Mouse (Mus musculus) embryonic facial prominence, embryonic 10.5 days (tissue): ENCODE measurements around the gene Atp6v1b1. TPM values are rescaled to one million over a fixed set of nuclear protein-coding genes. Genes with fewer than 3 reads are reported as not detected.

ENCODE experiments used
- DNase-seq: peaks from one replicate; pipeline ENCODE4 v3.0.0-alpha.2; 2017; ENCODE audit warnings: low spot score
- H3K27ac ChIP-seq: fragments of 300-500 bp; sonication (generic); replicated peaks from 2 replicates; pipeline ENCODE4 v1.5.1; 2016; ENCODE audit warnings: mild to moderate bottlenecking
- H3K27me3 ChIP-seq: fragments of 300-500 bp; sonication (generic); replicated peaks from 2 replicates; pipeline ENCODE4 v1.6.1; 2016; ENCODE audit warnings: low read depth, mild to moderate bottlenecking; ENCODE audit not compliant: poor library complexity, severe bottlenecking
- H3K36me3 ChIP-seq: fragments of 300-500 bp; sonication (generic); replicated peaks from 2 replicates; pipeline ENCODE4 v1.6.1; 2016; ENCODE audit warnings: mild to moderate bottlenecking, moderate library complexity
- H3K4me1 ChIP-seq: fragments of 300-500 bp; sonication (generic); 2 replicates; pipeline ENCODE4 v1.6.1; 2016
- H3K4me3 ChIP-seq: fragments of 300-500 bp; sonication (generic); 2 replicates; pipeline ENCODE4 v1.5.1; 2016; ENCODE audit warnings: mild to moderate bottlenecking, moderate library complexity
- H3K9me3 ChIP-seq: fragments of 300-500 bp; sonication (generic); 2 replicates; pipeline ENCODE4 v1.6.1; 2016; ENCODE audit warnings: mild to moderate bottlenecking
- WGBS: fragments of 180-500 bp; shearing (Covaris S2); methylation state at CpG from one replicate; pipeline ENCODE4 v1.1.7; 2016; 5-methylcytosine and 5-hydroxymethylcytosine counted together
- polyA plus RNA-seq: library from polyadenylated mRNA; unstranded; fragments of >200 nt; fragmentation: Nextera tagmentation; extraction: Ambion mirVana; gene quantifications from 2 replicates; pipeline ENCODE4 v1.2.1, GENCODE M21; 2016

Atp6v1b1 gene
- polyA plus RNA-seq, result not detected in 2 replicates

DNA sequence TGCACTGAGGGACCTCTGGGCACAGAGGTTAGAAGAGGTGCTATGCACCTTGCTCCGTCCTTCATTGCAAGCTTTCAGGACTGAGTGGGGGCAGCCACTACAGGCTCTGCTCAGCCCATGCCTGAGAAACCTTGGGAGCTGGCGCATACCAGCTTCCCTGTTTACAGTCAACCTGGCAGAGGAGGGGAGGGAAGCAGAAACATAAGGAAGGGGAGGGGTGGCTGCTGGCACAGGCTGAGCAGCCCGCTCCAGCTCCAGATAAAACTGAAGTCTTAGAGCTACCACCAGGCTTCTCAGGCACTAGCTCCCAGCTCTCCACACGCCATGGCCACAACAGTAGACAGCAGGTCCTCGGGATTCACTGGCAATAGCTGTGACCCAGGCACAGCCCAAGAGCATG is at the start of gene Atp6v1b1:
Atp6v1b1 (plus strand) TSS at position 230 of the 400 bp plus-strand sequence.
- peaks cover 59% of the 10 kb centered on the region for H3K27me3 ChIP-seq
- no peaks in the 10 kb centered on the region for H3K9me3 ChIP-seq
- no peak within 1 kb of the TSS for H3K4me3 ChIP-seq
- H3K36me3 ChIP-seq, result no peaks in the 10 kb centered on the region
- WGBS, result 56% methylated on average over 5 of the region's 5 CpGs
- no peak within 1 kb of the TSS for H3K27ac ChIP-seq
- peaks cover 30% of the 10 kb centered on the region for H3K4me1 ChIP-seq
- no peak for DNase-seq

- H3K36me3 ChIP-seq, result no peaks in the 10 kb centered on the region
- peaks cover 8% of the 10 kb centered on the region; the same call in 1 of the 2 replicates for H3K4me1 ChIP-seq
- H3K4me3 ChIP-seq, result no peak overlapping the region
- DNase-seq, result peak; percentile 74
- H3K27me3 ChIP-seq, result peaks cover 99% of the 10 kb centered on the region
- under 1% methylated on average over 9 of the region's 9 CpGs for WGBS
- H3K9me3 ChIP-seq, result no peaks in the 10 kb centered on the region
- no peak overlapping the region for H3K27ac ChIP-seq
Observed at GRCm38 (mm10) chr6:83693835-83694234, 49.0 kb upstream of the Atp6v1b1 start.

DNA sequence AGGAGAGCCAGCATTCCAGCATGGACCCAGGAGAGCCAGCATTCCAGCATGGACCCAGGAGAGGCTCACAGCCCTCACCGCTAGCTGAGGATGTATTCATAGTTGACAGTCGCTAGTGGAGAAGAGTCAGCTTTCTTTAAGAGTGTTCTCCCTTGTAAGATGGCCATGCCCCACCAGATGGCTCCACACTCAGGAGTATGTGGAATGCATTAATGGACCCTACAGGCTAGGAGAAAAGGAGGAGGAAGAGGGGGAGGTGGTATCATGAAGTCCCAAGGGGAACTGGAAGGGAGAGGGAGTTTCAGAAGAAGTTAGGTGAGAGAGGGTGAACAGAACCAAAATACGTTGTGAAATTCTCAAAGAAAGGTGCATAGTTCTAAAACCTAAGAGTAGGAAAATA is 47.1 kb upstream of the Atp6v1b1 start:
- Histone ChIP-seq H3K9me3 (no peaks in the 10 kb centered on the region), H3K4me1 (peaks cover 8% of the 10 kb centered on the region; the same call in 1 of the 2 replicates), H3K36me3 (no peaks in the 10 kb centered on the region), H3K4me3 (no peak overlapping the region), H3K27ac (no peak overlapping the region), H3K27me3 (peaks cover 100% of the 10 kb centered on the region)
- WGBS, result 9% methylated on average over 3 of the region's 3 CpGs
- DNase-seq, result no peak

GRCm38 (mm10) chr6:83696684-83697083 is 46.1 kb upstream of the Atp6v1b1 start:
- Histone ChIP-seq H3K9me3 (no peaks in the 10 kb centered on the region), H3K4me3 (no peak overlapping the region), H3K36me3 (no peaks in the 10 kb centered on the region), H3K27me3 (peaks cover 100% of the 10 kb centered on the region), H3K27ac (no peak overlapping the region), H3K4me1 (peaks cover 4% of the 10 kb centered on the region; the same call in 1 of the 2 replicates)
- WGBS, result 3% methylated on average over 7 of the region's 7 CpGs
- DNase-seq, result no peak

- Histone ChIP-seq H3K4me3 (no peak overlapping the region), H3K36me3 (no peaks in the 10 kb centered on the region), H3K27ac (no peak overlapping the region), H3K27me3 (peaks cover 100% of the 10 kb centered on the region), H3K9me3 (no peaks in the 10 kb centered on the region), H3K4me1 (peaks cover 11% of the 10 kb centered on the region; the same call in 1 of the 2 replicates)
- WGBS, result 1% methylated on average over 8 of the region's 8 CpGs
- DNase-seq, result no peak
Observed at GRCm38 (mm10) chr6:83697932-83698331, 44.9 kb upstream of the Atp6v1b1 start.

DNA sequence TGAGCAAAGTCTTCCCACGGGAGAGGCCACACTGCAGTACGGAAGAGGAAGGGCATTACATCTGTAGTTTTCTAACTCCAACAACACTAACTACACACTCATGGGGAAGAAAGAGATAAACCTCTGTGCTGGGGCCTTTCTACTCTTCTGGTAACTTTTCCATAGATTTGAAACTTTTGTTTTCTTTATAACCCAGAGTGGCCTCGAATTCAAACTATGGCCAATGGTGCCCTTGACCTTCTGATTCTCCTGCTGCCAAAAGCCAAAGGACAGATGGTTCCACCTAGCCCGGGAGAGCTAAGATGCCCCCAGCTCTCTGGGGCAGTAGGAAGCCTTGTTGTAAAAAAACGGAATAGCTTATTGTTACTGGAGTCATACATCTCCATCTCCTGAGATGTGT is 42.8 kb upstream of the Atp6v1b1 start:
- no peaks in the 10 kb centered on the region for H3K36me3 ChIP-seq
- WGBS, result 2% methylated on average over 5 of the region's 5 CpGs

DNA sequence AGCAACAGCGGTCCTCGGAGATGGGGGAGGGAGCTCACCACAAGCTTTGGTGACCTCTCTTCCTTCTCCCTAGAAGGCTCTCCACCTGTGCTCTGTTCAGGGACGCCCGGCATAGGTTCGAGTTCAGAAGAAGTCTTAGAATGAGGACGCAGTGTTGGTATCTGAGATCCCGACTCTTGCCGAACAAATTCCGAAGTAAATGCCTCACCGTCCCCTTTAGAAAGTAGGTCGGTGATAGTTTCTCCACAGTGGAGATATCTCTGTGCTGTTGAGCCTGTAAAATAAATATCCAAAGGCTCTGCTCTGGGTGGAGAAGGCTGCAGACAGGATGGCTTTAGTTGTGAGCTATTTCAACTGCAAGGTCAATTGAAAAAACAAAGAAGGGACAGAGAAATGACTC is 41.8 kb upstream of the Atp6v1b1 start:
- WGBS, result 1% methylated on average over 11 of the region's 11 CpGs

More for the DNA sequence above, 42.8 kb upstream of the Atp6v1b1 start:
- H3K9me3 ChIP-seq, result no peaks in the 10 kb centered on the region
- no peak overlapping the region for H3K4me3 ChIP-seq
- DNase-seq, result no peak
- H3K27ac ChIP-seq, result no peak overlapping the region
- peaks cover 100% of the 10 kb centered on the region for H3K27me3 ChIP-seq
- H3K4me1 ChIP-seq, result peaks cover 7% of the 10 kb centered on the region; the same call in 1 of the 2 replicates

DNA sequence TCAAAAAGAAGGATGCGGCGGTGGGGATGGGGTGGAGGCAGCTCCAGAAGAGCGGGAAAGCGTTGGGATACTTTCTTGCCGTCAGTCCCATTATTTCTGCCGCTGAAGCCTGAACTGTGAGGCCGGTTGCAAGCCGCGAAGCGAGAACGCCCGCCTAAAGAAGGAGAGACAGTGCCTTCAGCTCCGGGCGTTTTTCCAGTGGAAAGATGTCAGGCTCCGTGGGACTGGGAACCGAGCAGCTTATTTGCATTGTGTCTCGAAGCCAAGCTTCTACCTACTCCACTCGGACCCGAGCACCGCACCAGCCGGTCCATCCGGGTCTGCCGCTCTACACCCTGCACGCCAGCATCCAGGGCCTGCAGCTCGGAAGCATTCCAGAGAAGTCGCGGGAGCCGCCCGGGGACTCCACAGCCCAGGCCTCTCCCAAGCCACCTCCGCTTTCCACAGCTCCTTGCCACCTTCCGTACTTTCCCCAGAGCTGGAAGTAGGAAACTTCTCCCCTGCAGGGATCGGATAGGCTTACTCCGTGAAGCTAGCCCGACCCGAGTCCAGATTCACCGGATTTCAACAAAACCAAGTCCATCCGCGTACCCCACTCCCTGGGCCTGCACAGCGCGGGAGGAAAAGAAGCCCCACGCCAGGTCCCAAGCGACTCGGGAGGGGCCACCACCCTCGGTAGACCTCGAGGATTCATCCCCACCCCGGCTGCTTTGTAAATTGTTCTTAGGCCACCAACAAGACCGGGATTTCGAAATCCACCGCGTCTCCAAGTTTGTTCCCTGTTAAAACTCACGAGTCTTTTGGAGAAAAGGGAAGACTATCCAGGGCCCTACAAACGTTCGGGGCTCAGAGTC is 40.4 kb upstream of the Atp6v1b1 start:
- no peaks in the 10 kb centered on the region for H3K36me3 ChIP-seq
- H3K27ac ChIP-seq, result no peak overlapping the region
- peaks cover 100% of the 10 kb centered on the region for H3K27me3 ChIP-seq
- WGBS, result under 1% methylated on average over 53 of the region's 53 CpGs
- H3K4me3 ChIP-seq, result peak overlapping the region; percentile 16; the same call in 1 of the 2 replicates
- H3K9me3 ChIP-seq, result no peaks in the 10 kb centered on the region
- peaks cover 7% of the 10 kb centered on the region; the same call in 1 of the 2 replicates for H3K4me1 ChIP-seq
- DNase-seq, result peak; percentile 80

More for the DNA sequence above, 41.8 kb upstream of the Atp6v1b1 start:
- DNase-seq, result peak; percentile 48
- Histone ChIP-seq H3K4me1 (peaks cover 7% of the 10 kb centered on the region; the same call in 1 of the 2 replicates), H3K36me3 (no peaks in the 10 kb centered on the region), H3K27me3 (peaks cover 100% of the 10 kb centered on the region), H3K27ac (no peak overlapping the region), H3K4me3 (no peak overlapping the region), H3K9me3 (no peaks in the 10 kb centered on the region)

GRCm38 (mm10) chr6:83703000-83703721 is 39.6 kb upstream of the Atp6v1b1 start:
- peak; percentile 53 for DNase-seq
- Histone ChIP-seq H3K9me3 (no peaks in the 10 kb centered on the region), H3K4me3 (no peak overlapping the region), H3K27me3 (peaks cover 100% of the 10 kb centered on the region), H3K4me1 (peaks cover 7% of the 10 kb centered on the region; the same call in 1 of the 2 replicates), H3K27ac (no peak overlapping the region), H3K36me3 (no peaks in the 10 kb centered on the region)
- under 1% methylated on average over 27 of the region's 27 CpGs for WGBS

GRCm38 (mm10) chr6:83703722-83704078 is 39.1 kb upstream of the Atp6v1b1 start:
- Histone ChIP-seq H3K36me3 (no peaks in the 10 kb centered on the region), H3K27me3 (peaks cover 100% of the 10 kb centered on the region), H3K9me3 (no peaks in the 10 kb centered on the region), H3K4me1 (peaks cover 7% of the 10 kb centered on the region; the same call in 1 of the 2 replicates), H3K27ac (no peak overlapping the region), H3K4me3 (no peak overlapping the region)
- WGBS, result 1% methylated on average over 10 of the region's 10 CpGs
- peak; percentile 56 for DNase-seq

DNA sequence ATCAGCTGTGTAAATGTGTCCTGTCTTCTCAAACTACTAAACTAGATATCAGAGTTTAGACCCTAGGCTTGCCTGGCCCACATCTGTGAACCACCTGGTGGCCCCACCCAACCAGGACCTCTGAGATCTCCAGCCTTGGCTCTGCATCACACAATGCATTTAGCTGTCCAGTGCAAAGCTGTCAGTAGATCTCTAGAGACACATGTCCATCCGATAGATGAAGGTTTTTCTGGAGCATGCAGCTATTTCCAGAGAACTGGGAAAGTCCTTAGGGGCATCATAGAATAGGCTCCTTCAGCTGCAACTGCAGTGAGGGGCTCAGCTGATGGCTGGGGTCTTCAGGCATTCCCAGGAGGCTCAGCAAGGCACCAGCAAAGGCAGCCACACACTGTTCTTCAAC is 38.5 kb upstream of the Atp6v1b1 start:
- WGBS, result 9% methylated on average over 1 of the region's 1 CpGs
- Histone ChIP-seq H3K27ac (no peak overlapping the region), H3K36me3 (no peaks in the 10 kb centered on the region), H3K27me3 (peaks cover 100% of the 10 kb centered on the region), H3K4me1 (peaks cover 7% of the 10 kb centered on the region; the same call in 1 of the 2 replicates), H3K9me3 (no peaks in the 10 kb centered on the region), H3K4me3 (no peak overlapping the region)
- no peak for DNase-seq

DNA sequence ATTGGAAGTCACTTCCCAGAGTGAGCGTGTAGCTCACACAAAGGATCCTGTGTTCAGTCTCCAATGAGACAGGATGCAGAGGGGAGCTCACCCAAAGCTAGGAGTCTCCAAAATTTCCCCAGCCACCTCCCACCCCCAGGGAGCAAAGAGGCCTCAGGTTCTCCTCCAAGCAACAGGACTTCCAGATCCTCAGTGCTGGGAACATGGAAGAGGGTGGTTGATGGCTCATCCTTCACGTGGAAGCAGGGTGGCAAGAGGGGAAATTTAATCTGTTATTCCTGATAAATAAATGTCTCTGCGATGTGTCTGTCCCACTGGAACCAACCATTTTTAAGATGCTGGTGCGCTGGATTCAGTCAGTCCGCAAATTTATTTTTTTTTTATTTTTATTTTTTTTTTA is 38.1 kb upstream of the Atp6v1b1 start:
- Histone ChIP-seq H3K27me3 (peaks cover 100% of the 10 kb centered on the region), H3K27ac (no peak overlapping the region), H3K9me3 (no peaks in the 10 kb centered on the region), H3K4me3 (no peak overlapping the region), H3K4me1 (peaks cover 7% of the 10 kb centered on the region; the same call in 1 of the 2 replicates), H3K36me3 (no peaks in the 10 kb centered on the region)
- DNase-seq, result no peak
- 14% methylated on average over 5 of the region's 5 CpGs for WGBS
